Mouse (Mus musculus) CH12F3 (cell line): Measurements from ENCODE around the gene Gm10662.
"Not testable (repeated sequence)": the region's sequence is repeated elsewhere in the genome, so short reads cannot be mapped to it uniquely, and the experiment has no call there.

Experiments used
- in situ Hi-C: fragments of 300-500 bp; cut with MboI; formaldehyde crosslinking; loops from 2 replicates; pipeline ENCODE4 v1.14.3; 2020; ENCODE audit warnings: low sequenced_read_pairs

Gm10662 gene

GRCm38 (mm10) chr7:23144380-23144779, at the start of gene Gm10662:
Gm10662 (minus strand) TSS chr7:23144480.
- in situ Hi-C loops, result not testable (repeated sequence)

- in situ Hi-C loops, result not testable (repeated sequence)
Measured at GRCm38 (mm10) chr7:23163505-23163904, 19.2 kb upstream of the Gm10662 start.
